Mouse (Mus musculus) testis, postnatal 10 days (tissue): ENCODE results near the gene Nostrin.

ENCODE experiments used
- DNase-seq: peaks from one replicate; pipeline ENCODE4 v3.0.0; 2021; ENCODE audit warnings: low spot score

Nostrin gene

GRCm38 (mm10) chr2:69135661-69136576, at the start of gene Nostrin:
Nostrin (plus strand) TSS chr2:69135800.
- no peak for DNase-seq

- DNase-seq: no peak
Observed at GRCm38 (mm10) chr2:69086505-69087260, 48.9 kb upstream of the Nostrin start.

- no peak for DNase-seq
Observed at GRCm38 (mm10) chr2:69095836-69096235, 39.8 kb upstream of the Nostrin start.

GRCm38 (mm10) chr2:69096821-69097220, 38.8 kb upstream of the Nostrin start:
- DNase-seq: no peak

- no peak for DNase-seq
Observed at GRCm38 (mm10) chr2:69097526-69097925, 38.1 kb upstream of the Nostrin start.

- DNase-seq: no peak
Observed at GRCm38 (mm10) chr2:69098701-69099100, 36.9 kb upstream of the Nostrin start.

- no peak for DNase-seq
Observed at GRCm38 (mm10) chr2:69099147-69099546, 36.5 kb upstream of the Nostrin start.

- no peak for DNase-seq
Observed at GRCm38 (mm10) chr2:69100706-69101105, 34.9 kb upstream of the Nostrin start.

- no peak for DNase-seq
Observed at GRCm38 (mm10) chr2:69103526-69103925, 32.1 kb upstream of the Nostrin start.

- DNase-seq: no peak
Observed at GRCm38 (mm10) chr2:69104511-69105145, 31.0 kb upstream of the Nostrin start.

- no peak for DNase-seq
Observed at GRCm38 (mm10) chr2:69109246-69109645, 26.4 kb upstream of the Nostrin start.

- no peak for DNase-seq
Observed at GRCm38 (mm10) chr2:69109710-69110109, 25.9 kb upstream of the Nostrin start.

GRCm38 (mm10) chr2:69112609-69113008, 23.0 kb upstream of the Nostrin start:
- DNase-seq: no peak

- no peak for DNase-seq
Observed at GRCm38 (mm10) chr2:69113829-69114547, 21.6 kb upstream of the Nostrin start.

GRCm38 (mm10) chr2:69115921-69116320, 19.7 kb upstream of the Nostrin start:
- no peak for DNase-seq

GRCm38 (mm10) chr2:69116767-69117166, 18.8 kb upstream of the Nostrin start:
- DNase-seq: no peak

- DNase-seq: no peak
Observed at GRCm38 (mm10) chr2:69118994-69119393, 16.6 kb upstream of the Nostrin start.

GRCm38 (mm10) chr2:69119718-69120117, 15.9 kb upstream of the Nostrin start:
- DNase-seq: no peak

- no peak for DNase-seq
Observed at GRCm38 (mm10) chr2:69121681-69122080, 13.9 kb upstream of the Nostrin start.

GRCm38 (mm10) chr2:69125425-69125824, 10.2 kb upstream of the Nostrin start:
- no peak for DNase-seq

- DNase-seq: no peak
Observed at GRCm38 (mm10) chr2:69128321-69128720, 7.3 kb upstream of the Nostrin start.

GRCm38 (mm10) chr2:69128921-69129395, 6.6 kb upstream of the Nostrin start:
- no peak for DNase-seq
